Mouse (Mus musculus) bone marrow, adult 2 months (tissue): ENCODE measurements around the gene Dnajc13.

ENCODE experiments used
- CTCF ChIP-seq: fragments of 200-500 bp; IDR thresholded peaks from 2 replicates; pipeline ENCODE4 v1.5.1; 2011; ENCODE audit warnings: low read length, control low read depth; ENCODE audit not compliant: control insufficient read depth, insufficient read depth
- POLR2A ChIP-seq: fragments of 200-500 bp; IDR thresholded peaks from 2 replicates; pipeline ENCODE4 v1.6.1; 2011; ENCODE audit warnings: low read depth, mild to moderate bottlenecking, control low read depth, low read length, borderline replicate concordance; ENCODE audit not compliant: control insufficient read depth

DNA sequence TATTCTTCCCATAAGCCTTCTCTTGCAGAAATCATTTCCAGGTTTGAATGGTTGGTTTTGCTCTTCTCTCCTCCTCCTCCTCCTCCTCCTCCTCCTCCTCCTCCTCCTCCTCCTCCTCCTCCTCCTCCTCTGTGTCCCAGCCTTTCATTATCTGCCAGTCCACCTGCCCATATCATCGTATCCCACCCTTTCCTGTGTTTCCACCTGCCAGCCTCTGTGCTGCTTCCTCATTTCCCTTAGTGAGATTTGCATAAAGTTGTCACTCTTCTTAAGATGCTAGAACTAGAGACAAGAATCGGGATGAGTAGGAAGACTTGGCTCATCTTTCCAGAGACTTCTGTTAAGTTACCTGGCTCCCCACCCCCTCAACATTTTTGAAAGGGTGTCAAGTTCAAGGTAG, 1.8 kb upstream of the Dnajc13 start:
- TF ChIP-seq POLR2A (no peak), CTCF (no peak)
